ENCODE assay signal across 11 mouse cellular contexts in the genomic region with DNA sequence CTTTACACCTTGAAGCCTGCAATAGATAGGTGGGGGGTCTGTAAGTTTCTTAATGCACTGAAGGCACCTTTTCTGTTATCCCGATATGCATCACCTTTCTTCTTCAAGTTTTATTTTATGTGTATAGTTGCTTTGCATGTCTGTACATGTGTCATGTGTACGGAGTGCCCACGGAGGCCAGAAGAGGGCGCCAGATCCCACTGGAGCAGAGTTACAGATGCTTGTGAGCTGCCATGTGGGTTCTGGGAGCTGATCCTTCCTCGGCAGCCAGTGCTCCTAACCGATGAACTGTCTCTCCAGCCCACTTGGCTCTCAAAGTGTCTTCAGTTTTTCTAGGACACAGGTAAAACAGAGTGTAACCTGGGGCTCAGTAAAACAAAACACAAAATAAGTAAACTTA. TPM values are rescaled to one million over a fixed set of nuclear protein-coding genes. Genes with fewer than 3 reads are reported as not detected.
DNase-seq lines count a peak whose midpoint lies in the region; ATAC-seq lines count a peak whose summit lies in the region.
"Had no signal": no experiment of that assay in that cellular context is flagged by ENCODE, and none has a peak within 500 bp of the region (broad histone marks: within the 10 kb centered on the region; RNA-seq: fewer than 3 reads in every experiment).

No protein-coding gene starts in this region.

- no peaks in the 10 kb centered on the region for H3K36me3 ChIP-seq in hindbrain, embryonic 11.5 days (ENCODE audit: control insufficient read depth, insufficient read depth, low read length)
- H3K36me3 ChIP-seq in hindbrain, embryonic 10.5 days = no peaks in the 10 kb centered on the region

- no peak overlapping the region for H3K27ac ChIP-seq in hindbrain, embryonic 11.5 days (ENCODE audit: low read depth, low read length)
- H3K27ac ChIP-seq in hindbrain, embryonic 10.5 days = no peak overlapping the region

- 75% methylated on average over 6 of the region's 6 CpGs for WGBS in hindbrain, embryonic 11.5 days
- WGBS in hindbrain, embryonic 10.5 days = 75% methylated on average over 6 of the region's 6 CpGs

- no peaks in the 10 kb centered on the region for H3K27me3 ChIP-seq in hindbrain, embryonic 11.5 days (ENCODE audit: control insufficient read depth, insufficient read depth, low read length)
- no peaks in the 10 kb centered on the region for H3K27me3 ChIP-seq in hindbrain, embryonic 10.5 days (ENCODE audit: insufficient read depth, poor library complexity, severe bottlenecking)

- H3K9ac ChIP-seq in hindbrain, embryonic 11.5 days (ENCODE audit: low read depth, low read length) = no peak overlapping the region

- H3K9me3 ChIP-seq in hindbrain, embryonic 11.5 days (ENCODE audit: control insufficient read depth, low read length) = no peaks in the 10 kb centered on the region
- H3K9me3 ChIP-seq in hindbrain, embryonic 10.5 days = 0 out of 2 replicates have a peak, but pooled peaks cover 5% of the 10 kb centered on the region

- DNase-seq in hindbrain, embryonic 11.5 days (ENCODE audit: low spot score) = peak; percentile 18
- no peak for DNase-seq in hindbrain, embryonic 10.5 days (ENCODE audit: low spot score)
- peak; percentile 66 for DNase-seq in thymus, postnatal 4 days
- DNase-seq in thymus, adult 18-20 months = no peak
- DNase-seq in embryo, embryonic 10.5 days (ENCODE audit: low spot score) = peak; percentile 18
- DNase-seq in right cerebral cortex, postnatal 10 days (ENCODE audit: low spot score in 2 of 2) = no peak
- DNase-seq in frontal cortex, postnatal 14 days (ENCODE audit: low spot score in 2 of 2) = no peak
- no peak for DNase-seq in cerebellum, adult 9-11 months
- DNase-seq: kidney, adult 9 months; lung, adult 2 months had no signal

- no peak for ATAC-seq in hindbrain, embryonic 11.5 days (ENCODE audit: low FRiP score)

- H3K4me1 ChIP-seq in hindbrain, embryonic 11.5 days (replicated peaks; ENCODE audit: control insufficient read depth, insufficient read depth, low read length) = no peaks in the 10 kb centered on the region
- peaks cover 13% of the 10 kb centered on the region for H3K4me1 ChIP-seq in hindbrain, embryonic 10.5 days (replicated peaks)

- no peak overlapping the region for H3K4me2 ChIP-seq in hindbrain, embryonic 11.5 days (replicated peaks; ENCODE audit: low read depth, low read length)

- no peak overlapping the region for H3K4me3 ChIP-seq in hindbrain, embryonic 11.5 days (ENCODE audit: low read depth, low read length)
- H3K4me3 ChIP-seq in hindbrain, embryonic 10.5 days = no peak overlapping the region

RNA-seq across cellular contexts. Expression of a gene that starts 10.7 kb away (rescaled TPM):
- polyA plus RNA-seq in hindbrain, embryonic 11.5 days (2014; fragmentation: Nextera tagmentation; extraction: Ambion mirVana) = not detected in 2 replicates
- polyA plus RNA-seq in hindbrain, embryonic 10.5 days (2016; fragmentation: Nextera tagmentation; extraction: Ambion mirVana) = not detected in 2 replicates
- polyA plus RNA-seq: heart, postnatal 0 days had no signal

RNA-seq across cellular contexts. Expression of a gene that starts 11.6 kb away (rescaled TPM):
- 4.3 and 7.2 TPM in 2 replicates for polyA plus RNA-seq in hindbrain, embryonic 11.5 days (2014; fragmentation: Nextera tagmentation; extraction: Ambion mirVana)
- 6.3 and 8.2 TPM in 2 replicates for polyA plus RNA-seq in hindbrain, embryonic 10.5 days (2016; fragmentation: Nextera tagmentation; extraction: Ambion mirVana)

RNA-seq across cellular contexts. Expression of a gene that starts 28.9 kb away (rescaled TPM):
- polyA plus RNA-seq in hindbrain, embryonic 11.5 days (2014; fragmentation: Nextera tagmentation; extraction: Ambion mirVana) = 40.8 and 41.7 TPM in 2 replicates
- 41.6 and 43.5 TPM in 2 replicates for polyA plus RNA-seq in hindbrain, embryonic 10.5 days (2016; fragmentation: Nextera tagmentation; extraction: Ambion mirVana)

RNA-seq across cellular contexts. Expression of a gene that starts 46.2 kb away (rescaled TPM):
- polyA plus RNA-seq in hindbrain, embryonic 11.5 days (2014; fragmentation: Nextera tagmentation; extraction: Ambion mirVana) = 1,430 and 1,488 TPM in 2 replicates
- polyA plus RNA-seq in hindbrain, embryonic 10.5 days (2016; fragmentation: Nextera tagmentation; extraction: Ambion mirVana) = 1,315 and 1,519 TPM in 2 replicates

RNA-seq across cellular contexts. Expression of a gene that starts 57.8 kb away (rescaled TPM):
- polyA plus RNA-seq in hindbrain, embryonic 11.5 days (2014; fragmentation: Nextera tagmentation; extraction: Ambion mirVana) = 0.04 TPM in 1 of 2 replicates, not detected in the other
- polyA plus RNA-seq in hindbrain, embryonic 10.5 days (2016; fragmentation: Nextera tagmentation; extraction: Ambion mirVana) = 0.05 and 0.44 TPM in 2 replicates

Comparison
In these comparisons a context has a peak if more than half of its experiments do, and no peak if none do; other contexts are left out.
1. DNase-seq: peak in hindbrain, embryonic 11.5 days (single experiment), thymus, postnatal 4 days (single experiment) and embryo, embryonic 10.5 days (single experiment); none in hindbrain, embryonic 10.5 days (single experiment), thymus, adult 18-20 months (0 of 2), right cerebral cortex, postnatal 10 days (0 of 2), frontal cortex, postnatal 14 days (0 of 2) and cerebellum, adult 9-11 months (single experiment).